Mouse (Mus musculus): Measurements from ENCODE around the gene Kng2.
A peak's percentile ranks its signal among the peaks of the same experiment; 100 is the strongest.
"Not testable (repeated sequence)": the region's sequence is repeated elsewhere in the genome, so short reads cannot be mapped to it uniquely, and the experiment has no call there.

Gene Kng2

DNA sequence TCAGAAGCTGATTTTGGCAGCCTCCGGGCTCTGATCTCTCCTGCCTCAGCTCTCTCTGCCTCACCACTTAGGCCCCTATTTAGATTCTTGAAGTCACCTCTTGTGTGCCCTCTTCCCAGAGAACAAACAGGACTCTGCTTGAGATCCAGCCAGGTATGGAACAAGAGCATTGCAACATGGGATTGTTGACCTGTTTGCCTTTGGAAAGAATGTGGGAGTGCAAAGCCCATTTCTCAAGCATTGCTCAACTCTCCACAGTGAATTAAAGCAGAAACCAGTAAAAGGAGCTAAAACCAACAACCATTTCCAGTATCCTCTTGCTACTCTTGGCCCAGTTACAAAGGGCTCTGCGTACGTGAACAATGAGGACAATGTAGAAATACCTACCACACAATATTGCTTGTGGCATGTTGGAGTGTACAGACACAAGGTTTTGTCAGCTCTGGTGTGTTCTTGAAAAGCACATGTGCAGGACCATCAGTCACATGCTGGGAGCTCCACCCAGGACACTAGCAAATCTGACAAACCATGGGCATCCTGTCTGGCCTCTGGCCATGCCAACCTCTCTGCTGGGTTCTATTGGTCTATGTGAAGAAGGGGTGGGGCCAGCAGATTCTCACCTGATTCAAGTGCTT is at the start of gene Kng2:
TSS of gene Kng2 (minus strand) at position 517 of the 635 bp plus-strand sequence.
- DNase-seq (ENCODE audit: low read depth, low spot score): not testable (repeated sequence)

- not testable (repeated sequence) for DNase-seq (ENCODE audit: low read depth, low spot score)
Observed at GRCm38 (mm10) chr16:23077516-23077915, 48.2 kb upstream of the Kng2 start.

DNA sequence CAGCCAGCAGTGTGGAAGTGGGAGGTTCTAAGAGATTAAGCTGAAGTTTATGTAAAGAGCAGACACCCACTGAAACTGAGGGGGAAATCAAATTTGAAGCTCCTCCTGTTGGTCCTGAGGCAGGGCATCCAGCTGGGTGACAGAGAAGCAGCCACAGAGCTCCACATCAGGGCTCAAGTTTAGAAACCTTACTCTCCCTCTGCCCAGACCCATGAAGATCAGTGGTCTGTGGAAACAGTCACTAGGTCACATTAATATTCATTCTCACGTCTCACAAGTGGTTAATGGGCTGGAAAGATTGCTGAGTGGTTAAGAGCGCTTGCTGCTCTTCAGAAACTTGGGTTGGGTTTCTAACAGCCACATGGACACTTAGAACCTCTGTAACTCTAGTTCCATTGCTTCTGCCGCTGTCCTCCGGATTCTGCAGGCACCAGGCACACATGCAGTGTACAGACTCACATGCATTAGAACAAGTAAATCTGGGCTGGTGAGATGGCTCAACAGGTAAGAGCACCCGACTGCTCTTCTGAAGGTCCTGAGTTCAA is 31.6 kb upstream of the Kng2 start:
- DNase-seq (ENCODE audit: low read depth, low spot score): not testable (repeated sequence)

- not testable (repeated sequence) for DNase-seq (ENCODE audit: low read depth, low spot score)
Observed at GRCm38 (mm10) chr16:23059630-23060029, 30.3 kb upstream of the Kng2 start.

DNA sequence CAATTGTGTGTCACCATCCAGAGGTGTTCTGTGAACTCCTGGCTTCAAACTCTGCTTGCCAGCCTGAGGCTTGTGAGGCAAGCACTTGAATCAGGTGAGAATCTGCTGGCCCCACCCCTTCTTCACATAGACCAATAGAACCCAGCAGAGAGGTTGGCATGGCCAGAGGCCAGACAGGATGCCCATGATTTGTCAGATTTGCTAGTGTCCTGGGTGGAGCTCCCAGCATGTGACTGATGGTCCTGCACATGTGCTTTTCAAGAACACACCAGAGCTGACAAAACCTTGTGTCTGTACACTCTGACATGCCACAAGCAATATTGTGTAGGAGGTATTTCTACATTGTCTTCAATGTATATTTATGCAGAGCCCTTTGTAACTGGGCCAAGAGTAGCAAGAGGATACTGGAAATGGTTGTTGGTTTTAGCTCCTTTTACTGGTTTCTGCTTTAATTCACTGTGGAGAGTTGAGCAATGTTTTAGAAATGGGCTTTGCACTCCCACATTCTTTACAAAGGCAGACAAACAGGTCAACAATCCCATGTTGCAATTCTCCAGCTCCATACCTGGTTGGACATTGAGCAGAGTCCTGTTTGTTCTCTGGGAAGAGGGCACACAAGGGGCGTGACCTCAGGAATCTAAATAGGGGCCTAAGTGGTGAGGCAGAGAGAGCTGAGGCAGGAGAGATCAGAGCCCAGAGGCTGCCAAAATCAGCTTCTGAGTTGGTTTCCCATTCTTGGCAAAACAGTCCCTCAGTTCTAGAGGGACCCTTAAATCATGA is 28.6 kb upstream of the Kng2 start, which contains the start of gene Kng1:
TSS of gene Kng1 (plus strand) at position 198 of the 780 bp plus-strand sequence.
- DNase-seq (ENCODE audit: low read depth, low spot score): not testable (repeated sequence)

- peak; percentile 12 for DNase-seq (ENCODE audit: low read depth, low spot score)
Observed at GRCm38 (mm10) chr16:23046319-23046718, 17.0 kb upstream of the Kng2 start.

DNA sequence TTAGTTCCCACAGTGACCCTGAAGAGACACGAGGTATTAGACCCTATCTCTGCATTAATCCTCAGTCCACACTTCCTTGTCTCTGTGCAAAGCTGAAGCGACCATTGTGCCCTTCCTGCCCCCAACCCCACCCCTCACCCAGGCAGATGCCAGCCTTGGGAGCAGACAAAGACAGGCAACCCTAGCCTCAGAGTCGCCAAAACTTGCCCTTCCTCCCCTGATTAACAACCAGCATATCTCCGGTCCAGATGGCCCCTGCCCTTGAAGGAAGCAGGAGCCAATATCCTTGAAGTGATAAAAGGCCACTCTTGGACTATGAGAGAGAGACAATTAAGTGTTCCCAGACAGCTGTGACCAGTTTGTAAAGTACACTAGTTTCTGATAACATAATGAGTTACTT is 11.6 kb upstream of the Kng2 start:
- DNase-seq (ENCODE audit: low read depth, low spot score): no peak

- DNase-seq (ENCODE audit: low read depth, low spot score): no peak
Observed at GRCm38 (mm10) chr16:23039281-23039680, 10.0 kb upstream of the Kng2 start.

GRCm38 (mm10) chr16:23037744-23038143 is 8.5 kb upstream of the Kng2 start:
- DNase-seq (ENCODE audit: low read depth, low spot score): no peak

DNA sequence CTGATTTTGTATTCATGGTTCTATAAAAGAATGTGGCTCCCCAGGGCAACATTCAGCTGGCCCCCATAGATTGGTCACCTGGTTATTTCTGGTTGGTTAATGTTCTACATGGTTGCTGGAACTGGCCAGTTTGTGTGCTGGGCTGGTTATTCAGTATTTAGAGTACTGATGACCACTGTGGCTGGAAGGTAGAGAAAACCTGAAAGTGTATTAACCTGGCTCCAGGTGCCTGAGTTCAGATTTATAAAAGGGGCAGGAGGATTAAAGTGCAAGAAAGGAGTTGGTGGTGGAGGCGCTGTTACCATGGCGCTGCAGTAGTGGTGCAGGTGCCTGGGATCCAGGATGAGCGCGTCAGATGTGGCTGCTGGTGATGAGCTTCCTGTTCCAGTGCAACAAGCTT is 4.4 kb upstream of the Kng2 start:
- DNase-seq (ENCODE audit: low read depth, low spot score): no peak

- no peak for DNase-seq (ENCODE audit: low read depth, low spot score)
Observed at GRCm38 (mm10) chr16:23030673-23031435, 1.6 kb upstream of the Kng2 start.

- DNase-seq (ENCODE audit: low read depth, low spot score): not testable (repeated sequence)
Observed at GRCm38 (mm10) chr16:23027341-23027740, 1.9 kb downstream of the Kng2 start.

- DNase-seq (ENCODE audit: low read depth, low spot score): no peak
Observed at GRCm38 (mm10) chr16:23026582-23026981, 2.7 kb downstream of the Kng2 start.

DNA sequence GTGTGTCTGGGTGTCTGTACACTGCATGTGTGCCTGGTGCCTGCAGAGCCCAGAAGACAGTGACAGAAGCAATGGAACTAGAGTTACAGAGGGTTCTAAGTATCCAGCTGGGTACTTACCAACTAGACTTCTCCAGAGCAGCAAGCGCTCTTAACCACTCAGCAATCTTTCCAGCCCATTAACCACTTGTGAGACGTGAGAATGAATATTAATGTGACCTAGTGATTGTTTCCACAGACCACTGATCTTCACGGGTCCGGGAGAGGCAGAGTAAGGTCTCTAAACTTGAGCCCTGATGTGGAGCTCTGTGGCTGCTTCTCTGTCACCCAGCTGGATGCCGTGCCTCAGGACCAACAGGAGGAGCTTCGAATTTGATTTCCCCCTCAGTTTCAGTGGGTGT is 4.2 kb downstream of the Kng2 start:
- DNase-seq (ENCODE audit: low read depth, low spot score): no peak

DNA sequence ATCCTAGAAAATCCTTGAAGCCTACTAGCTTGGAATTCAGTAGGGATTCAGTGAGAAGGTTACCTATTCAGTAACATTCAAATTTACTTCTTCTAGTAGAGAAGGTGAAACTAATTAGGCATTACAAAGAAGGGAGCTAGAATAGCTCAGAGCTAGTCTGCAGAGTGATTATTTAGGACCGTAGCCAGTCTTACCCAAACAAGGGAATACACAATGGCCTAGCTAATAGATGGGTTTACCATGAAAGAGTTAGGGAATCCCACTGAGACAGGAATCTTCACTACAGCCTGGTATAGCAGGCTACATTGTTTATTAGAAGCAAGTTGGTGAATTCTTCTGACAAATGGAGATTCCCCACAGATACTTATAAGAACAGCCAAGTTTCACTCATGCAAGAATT is 8.7 kb downstream of the Kng2 start:
- DNase-seq (ENCODE audit: low read depth, low spot score): not testable (repeated sequence)

GRCm38 (mm10) chr16:23014645-23015044 is 14.6 kb downstream of the Kng2 start:
- DNase-seq (ENCODE audit: low read depth, low spot score): not testable (repeated sequence)

DNA sequence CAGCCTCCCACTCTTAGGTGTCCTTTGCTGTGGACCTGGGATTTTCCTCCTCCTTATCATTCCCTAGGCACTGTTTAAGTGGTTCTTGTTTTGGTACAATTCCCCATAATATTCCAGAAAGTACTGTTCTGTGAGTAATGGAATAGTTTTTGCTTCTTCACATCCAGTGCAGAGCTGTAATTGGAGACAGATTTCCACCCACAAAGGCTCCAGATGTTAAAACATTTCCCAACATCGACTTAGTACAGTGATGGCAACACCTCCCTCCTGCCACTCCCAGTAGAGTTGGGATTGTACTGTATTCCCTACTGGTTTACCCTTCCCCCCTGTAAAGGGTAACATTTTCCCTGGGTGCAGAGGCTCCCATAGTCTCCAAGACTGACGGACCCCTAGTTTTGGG is 15.5 kb downstream of the Kng2 start:
- DNase-seq (ENCODE audit: low read depth, low spot score): not testable (repeated sequence)

DNA sequence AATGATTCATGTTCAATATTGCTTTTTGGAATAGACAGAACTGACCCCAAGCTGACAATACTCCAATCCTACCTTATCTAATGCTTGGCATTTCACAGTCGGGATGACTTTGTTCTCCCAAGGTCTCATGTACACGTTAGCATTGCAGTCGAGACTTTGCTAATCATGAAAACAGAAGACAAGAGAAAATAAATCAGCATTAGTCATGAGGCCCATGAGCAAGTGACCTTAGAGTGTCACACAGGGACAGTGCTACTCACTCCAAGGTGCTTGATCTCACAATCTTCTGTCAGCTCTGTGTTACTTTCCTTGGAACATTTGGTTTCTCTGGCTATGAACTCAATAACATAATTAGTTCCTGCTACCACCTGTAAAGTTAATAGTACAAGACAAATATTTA is 32.3 kb downstream of the Kng2 start:
- not testable (repeated sequence) for DNase-seq (ENCODE audit: low read depth, low spot score)

DNA sequence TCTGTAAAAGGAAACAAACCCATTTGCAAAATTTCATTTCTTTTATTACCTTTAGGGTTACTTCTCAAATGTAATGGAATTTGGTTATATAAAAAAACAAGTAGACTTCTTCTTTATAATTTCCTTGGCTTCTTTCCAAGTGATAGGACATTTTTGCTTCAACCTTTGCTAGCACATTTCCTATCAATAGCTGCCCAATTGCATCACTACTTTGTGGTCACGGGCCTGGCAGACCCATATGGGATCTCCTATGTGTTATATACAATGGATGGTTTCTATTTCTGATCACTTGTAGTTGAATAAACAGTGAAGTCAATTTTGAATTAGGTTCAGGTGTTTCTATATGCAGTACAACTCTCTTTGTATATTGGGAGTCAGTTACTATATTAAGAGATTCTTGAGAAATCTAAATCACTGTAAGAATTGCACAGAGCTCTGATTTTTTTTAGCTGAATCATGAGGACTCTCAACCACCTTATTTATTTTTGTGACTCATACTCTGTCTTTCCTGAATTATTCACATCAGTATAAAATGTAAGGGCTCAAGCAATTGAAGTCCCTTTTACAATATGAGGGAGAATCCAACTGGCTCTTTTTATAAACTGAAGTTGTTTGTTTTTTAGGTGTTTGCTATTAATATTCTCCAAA is 61.8 kb downstream of the Kng2 start:
- peak; percentile 42 for DNase-seq (ENCODE audit: low read depth, low spot score)

DNA sequence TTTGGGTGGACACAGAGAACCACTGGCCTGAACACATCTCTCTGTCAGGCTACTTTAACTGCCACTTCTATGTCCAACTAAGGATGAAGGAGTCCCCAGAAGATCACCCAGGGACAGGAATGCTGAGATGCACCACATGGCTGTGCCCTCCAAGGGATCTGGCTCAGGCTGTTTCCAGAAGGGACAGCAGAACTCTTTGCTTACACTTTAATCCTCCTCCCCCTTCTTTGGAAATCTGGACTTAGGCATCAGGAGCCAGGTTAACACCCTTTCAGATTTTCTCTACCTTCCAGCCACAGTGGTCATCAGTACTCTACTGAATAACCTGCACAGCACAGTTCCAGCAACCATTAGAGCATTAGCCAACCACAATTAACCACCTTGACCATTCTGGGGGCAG is 66.0 kb downstream of the Kng2 start:
- DNase-seq (ENCODE audit: low read depth, low spot score): no peak

DNA sequence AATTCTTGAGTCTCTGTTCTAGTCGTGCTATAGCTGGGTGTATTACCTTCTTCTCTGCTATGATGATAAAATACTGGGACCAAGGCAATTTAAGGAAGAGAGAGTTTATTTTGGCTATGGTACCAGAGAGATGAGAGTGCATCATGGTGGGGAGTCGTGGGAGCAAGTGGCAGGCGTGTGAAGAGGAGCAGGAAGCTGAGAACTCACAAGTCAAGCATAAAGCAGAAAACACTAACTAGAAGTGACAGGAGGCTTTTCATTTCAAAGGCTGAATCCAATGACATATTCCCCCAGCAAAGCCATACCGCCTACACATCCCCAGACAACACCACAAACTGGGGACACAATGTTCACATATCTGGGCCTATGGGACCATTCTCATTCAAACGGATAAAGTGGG is 67.0 kb downstream of the Kng2 start:
- DNase-seq (ENCODE audit: low read depth, low spot score): peak; percentile 6

Data from telencephalon, adult 2 months (tissue).